Mouse (Mus musculus) heart, adult 11 months (tissue): ENCODE results near the gene Cdc14a.
A peak's percentile ranks its signal among the peaks of the same experiment; 100 is the strongest.

Experiments
- DNase-seq: peaks from one replicate; pipeline ENCODE4 v3.0.0; 2022

The Cdc14a gene

DNA sequence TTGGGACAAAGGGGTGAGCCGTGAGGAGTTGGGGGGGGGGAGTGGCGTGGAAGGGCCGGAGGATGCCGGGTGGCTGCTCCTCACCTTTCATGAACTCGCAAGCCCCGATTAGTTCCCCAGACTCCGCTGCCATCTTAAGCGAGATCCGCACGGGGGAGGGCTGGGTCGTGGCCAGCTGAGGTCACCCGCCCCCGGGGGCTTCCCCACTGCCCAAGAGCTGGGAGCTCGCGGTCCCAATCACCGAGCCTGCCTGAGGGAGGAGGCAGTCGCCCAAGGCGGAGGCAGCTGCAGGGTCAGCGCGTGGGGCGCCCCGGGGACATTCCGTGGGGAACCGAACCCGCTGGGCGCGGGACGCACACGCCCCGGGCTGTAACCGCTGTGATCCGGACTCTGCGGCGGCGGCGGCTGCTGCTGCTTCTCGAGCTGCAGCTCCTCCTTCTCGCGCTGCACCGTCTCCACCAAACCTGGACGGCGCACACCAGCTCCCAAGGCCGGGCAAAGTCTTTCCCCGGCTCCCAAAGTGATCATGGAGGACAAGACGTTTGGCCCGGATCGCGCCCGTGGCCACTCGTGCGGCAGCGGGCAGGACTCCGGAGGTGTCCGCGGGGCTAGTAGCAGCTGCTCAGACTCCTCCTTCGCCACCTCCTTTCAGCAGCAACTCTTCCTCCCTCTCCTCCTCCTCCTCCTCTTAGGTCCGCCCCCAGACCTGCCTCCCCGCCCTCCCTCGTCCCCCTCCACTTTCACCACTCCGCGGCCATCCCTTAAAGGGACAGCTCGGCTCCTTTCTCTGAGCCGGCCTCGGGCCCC, at the start of gene Cdc14a:
Gene Cdc14a (minus strand): TSS at position 680 of the 807 bp plus-strand sequence.
- peak; percentile 96 for DNase-seq

DNA sequence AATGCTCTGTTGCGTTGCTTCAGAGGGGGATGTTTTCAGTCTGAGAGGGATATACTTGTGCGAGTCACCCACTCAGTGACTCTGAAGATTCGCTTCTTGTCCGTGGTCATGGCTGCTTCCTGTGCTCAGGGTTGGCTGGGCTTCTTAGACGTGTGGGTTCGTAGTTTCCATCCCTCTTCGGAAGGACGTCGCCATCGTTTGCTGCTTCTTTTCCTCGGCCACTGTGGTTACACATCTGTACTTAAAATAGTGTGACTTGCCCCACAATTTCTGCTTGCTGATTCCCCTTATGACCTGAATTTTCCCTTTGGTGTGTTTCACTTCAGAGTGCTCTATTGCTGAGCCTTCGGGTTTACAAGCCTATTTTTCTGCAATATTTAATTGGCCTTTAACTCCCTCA, 41.9 kb upstream of the Cdc14a start:
- DNase-seq = peak; percentile 29

DNA sequence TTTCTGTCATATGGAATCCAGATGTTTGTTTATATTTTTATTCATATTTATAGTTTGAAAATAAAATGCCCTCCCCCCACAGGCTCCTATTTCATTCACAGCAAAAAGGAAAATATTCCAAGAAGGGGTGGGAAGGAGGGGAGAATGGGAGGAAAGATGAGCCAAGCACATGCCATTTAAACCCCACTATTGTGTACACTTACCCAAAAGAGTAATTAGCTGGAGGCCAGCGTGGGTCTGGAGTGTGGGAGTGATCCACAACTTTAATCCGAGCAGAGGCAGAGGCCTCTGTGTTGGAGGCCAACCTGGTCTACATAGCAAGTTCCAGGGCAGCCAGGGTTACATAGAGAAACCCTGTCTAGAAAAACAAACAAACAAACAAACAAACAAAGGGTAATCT, 40.5 kb upstream of the Cdc14a start:
- peak; percentile 40 for DNase-seq

GRCm38 (mm10) chr3:116461053-116461452, 37.2 kb upstream of the Cdc14a start:
- no peak for DNase-seq

DNA sequence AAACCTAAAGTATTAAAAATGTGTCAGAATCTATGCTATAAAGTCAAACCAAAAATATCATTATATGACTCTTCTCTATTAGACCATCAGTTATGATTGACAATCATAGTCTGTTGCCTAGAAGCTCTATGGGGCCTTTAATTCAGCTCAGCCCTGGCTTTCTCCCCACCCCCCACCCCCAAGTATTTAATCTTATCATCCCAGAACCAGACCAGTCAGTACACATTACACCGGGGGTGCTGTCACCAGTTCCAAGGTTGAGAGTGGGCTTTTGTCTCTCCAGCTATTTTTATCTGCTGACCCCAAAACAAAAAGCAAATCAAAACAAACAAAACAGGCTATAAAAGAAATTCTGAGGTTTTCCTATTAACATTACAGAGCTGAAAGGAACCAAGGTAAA, 30.7 kb upstream of the Cdc14a start:
- DNase-seq = no peak

DNA sequence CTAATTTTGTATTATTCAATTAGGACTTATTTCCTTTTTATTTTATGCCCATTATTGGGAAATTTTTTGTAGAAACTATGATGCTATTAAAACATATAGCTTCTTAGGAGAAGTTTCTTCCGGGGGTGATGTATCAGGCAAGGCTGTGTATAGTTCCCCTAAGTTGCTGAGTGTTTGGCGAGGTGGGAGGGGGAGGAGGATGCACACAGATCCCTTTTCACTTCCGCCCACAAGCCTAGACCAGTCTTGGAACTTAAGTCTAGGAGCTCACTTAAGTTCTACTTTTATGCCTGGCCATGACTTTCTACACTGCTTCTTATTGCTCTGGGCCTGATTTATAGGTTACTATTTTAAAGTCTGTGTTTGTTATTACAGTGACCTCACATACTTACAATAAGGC, 26.9 kb upstream of the Cdc14a start:
- DNase-seq = peak; percentile 24

- peak; percentile 68 for DNase-seq
Measured at GRCm38 (mm10) chr3:116444327-116444726, 20.5 kb upstream of the Cdc14a start.

DNA sequence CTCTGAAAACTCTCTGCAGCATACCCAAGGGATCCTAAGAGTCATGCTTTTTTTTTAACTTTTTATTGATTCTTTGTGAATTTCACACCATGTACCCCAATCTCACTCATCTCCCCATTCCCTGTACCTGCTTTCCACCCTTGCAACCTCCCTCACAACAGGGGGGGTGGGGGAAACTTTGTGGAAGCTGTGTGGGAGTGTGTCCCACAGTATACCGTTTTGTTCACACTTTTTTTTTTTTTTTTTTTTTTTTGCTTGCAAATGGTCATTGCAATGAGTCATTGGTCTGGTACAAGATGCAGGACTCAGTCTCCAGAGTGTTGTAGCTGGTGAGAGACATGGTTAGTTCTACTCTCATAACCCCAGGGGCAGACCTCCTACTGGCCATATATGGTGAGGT, 19.0 kb upstream of the Cdc14a start:
- no peak for DNase-seq

DNA sequence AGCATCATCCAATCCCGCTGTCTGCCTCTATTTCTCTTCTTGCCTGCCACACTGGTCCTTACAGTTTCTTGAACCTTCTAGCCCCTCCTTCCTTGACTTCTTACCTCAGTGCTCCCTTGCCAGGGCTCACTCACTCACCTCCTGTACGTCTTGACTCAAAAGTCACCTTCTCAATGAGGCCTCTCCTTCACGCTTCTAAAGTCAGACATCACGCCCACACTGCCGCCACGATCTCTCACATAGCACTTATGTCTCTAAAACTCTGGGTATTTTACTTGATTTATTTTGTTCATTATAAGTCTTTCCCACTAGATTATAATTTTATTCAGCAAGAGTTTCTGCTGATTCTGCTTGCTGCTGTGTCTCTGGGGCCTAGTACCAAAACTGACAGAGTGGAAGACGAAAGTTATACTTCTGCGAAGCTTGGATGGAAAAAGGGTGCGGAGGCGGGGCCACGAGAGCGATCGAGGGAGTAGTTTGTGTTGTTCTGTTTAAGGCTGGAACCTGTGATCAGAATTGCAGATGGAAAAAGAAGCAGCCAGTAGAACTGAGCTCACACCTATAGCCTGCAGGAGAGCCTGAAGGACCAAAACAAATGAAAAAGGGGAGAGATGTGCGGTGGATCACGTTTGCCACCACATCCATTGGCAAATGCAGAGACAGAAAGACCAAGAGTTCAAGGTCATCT, 17.8 kb upstream of the Cdc14a start:
- DNase-seq = peak; percentile 70

DNA sequence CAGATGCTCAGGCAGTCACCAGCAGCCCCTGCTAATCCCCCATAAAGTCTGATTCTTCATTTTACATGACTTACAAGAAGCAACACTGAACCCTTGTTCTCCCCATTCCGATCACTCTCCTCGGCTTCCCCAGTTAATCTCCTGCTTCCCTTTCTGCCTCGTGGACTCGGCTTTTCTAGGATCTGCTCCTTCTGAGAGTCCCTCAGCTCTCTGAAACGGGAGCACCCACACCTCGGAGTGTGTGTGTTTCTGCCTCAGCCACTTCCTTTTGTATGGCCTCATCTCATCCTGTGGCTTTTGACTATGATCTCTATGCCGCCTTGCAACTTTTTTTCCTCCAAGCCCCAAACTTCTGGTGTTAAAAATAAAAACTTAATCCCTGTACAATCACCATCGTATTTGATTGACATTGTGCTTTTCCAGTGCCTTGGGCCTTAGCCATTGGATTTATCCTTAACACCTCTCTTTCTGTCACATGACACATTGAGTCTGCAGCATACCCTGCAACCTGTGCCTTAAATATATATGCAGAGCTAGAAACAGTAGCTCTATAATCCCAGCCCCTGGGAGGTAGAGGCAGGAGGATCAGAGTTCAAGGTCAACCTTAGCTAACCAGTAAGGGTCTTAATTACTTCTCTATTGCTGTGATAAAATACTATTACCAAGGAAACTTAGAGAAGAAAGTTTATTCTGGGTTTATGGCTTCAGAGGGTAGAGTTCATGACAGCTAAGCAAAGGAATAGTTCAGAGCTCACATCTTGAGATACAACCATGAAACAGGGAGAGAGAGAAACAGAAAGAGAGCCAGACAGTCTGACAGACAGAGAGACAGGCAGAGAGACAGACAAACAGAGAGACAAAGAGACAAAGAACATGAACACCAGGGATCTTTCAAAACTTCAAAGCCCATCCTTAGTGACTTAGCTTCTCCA, 16.5 kb upstream of the Cdc14a start:
- peak; percentile 67 for DNase-seq

DNA sequence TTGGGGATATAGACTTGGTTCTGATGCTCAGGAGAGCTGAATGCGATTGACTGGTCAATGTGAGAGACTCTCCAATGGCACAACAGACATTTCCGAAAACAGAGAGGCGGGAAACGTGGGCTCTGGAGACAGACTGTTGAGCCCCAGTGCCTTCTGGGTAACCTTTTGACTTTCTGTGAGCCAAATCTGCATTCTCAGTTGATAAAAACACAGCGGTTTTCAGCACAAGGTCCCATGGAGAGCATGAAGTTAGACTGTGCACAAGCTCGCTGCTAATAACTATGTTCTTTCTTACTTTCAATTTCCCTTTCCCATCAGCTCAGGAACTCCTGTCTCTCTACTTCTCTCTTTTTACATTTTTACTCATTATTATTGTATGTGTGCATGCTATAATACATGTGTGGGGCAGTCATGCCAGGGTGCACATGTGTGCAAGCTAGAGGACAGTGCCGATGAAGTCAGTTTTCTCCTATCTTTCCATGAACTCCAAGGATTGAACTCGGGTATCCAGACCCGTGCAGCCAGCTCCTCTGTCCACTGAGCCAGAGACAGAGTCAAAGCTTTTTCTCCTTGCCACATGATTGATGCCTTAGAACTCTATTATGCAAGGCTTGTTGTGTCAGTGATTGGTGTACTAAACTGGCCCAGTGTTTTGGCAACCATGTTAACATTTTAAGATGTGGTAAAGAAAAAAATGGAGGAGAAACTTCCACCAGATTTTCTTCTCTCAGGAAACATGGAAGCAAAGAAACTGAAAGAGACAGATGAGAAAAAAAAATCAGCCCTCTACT, 13.2 kb upstream of the Cdc14a start:
- peak; percentile 71 for DNase-seq

- peak; percentile 45 for DNase-seq
Measured at GRCm38 (mm10) chr3:116436113-116436512, 12.3 kb upstream of the Cdc14a start.

DNA sequence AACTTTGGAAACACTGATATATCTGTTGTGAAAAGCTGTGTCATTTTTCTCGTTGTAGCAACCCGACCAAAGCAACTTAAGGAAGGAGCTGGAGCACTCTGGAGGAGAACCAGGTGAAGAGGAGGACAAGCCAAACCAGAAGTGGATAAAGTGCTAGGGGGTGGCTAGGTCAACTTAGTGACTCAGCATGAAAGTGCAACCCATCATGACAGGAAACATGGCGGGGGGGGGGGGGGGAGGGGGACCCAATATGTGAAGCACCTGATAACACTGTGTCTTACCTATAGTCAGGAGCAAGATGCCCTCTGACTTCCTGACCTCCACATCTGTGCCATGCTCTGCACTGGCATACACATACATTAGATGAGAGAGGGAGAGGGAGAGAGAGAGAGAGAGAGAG, 10.9 kb upstream of the Cdc14a start:
- DNase-seq = peak; percentile 46

DNA sequence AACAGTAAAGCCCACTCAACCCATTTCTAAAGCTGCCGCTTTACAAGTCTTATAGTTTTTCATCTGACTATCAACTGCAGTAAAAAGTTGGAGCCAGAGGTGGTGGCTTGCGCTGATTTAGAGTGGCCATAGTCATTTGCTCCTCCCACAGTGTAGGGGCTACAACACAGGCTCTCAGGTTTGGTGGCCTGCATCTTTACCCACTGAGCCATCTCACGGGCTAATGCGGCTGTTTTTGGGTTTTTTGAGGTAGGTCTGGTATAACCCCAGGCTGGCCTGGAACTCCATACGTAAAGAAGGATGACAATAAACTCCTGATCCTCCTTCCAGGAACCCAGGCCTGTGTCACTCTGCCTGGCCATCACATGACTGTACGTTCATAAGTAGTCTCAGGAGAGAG, 2.1 kb upstream of the Cdc14a start:
- DNase-seq = peak; percentile 82

GRCm38 (mm10) chr3:116424973-116425284, 1.1 kb upstream of the Cdc14a start:
- peak; percentile 99 for DNase-seq

DNA sequence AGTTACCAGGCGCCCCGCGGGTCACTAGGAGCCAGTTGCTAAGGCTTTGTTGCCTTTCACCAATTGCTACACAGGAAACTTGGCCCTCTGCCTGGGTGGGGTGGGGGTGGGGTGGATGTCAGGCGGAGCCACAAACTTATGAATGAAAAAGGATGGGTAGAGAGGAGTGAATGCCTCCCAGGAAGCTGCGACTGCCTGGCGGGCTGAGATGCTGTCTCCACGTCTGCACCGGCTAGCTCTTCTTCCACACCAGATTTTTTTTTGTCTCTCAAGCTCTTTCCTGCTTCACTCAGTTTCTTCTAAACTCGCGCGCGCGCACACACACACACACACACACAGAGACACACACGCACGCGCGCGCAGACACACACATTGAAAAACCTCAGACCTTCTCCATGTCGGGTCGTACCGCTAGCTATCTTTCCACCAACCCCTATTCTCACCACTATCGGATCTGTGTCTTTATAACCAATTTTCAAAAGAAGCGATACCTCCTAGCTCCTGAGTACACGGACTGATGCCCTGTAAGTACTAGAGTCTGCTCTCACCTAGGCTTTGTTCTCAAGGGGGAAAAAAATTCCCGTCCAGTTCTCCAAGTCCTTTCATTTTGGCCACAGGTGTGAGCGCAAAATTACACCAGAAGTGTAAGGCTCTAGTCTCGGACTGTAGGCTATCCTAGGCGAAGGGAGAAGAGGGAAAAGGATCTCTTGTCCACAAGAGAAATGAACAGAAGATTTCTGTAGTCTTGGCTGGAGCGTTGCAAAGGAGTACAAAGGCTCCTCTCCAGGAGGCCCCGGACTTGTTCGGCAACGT, 534 bp upstream of the Cdc14a start:
- peak; percentile 99 for DNase-seq

GRCm38 (mm10) chr3:116422795-116423352, 958 bp downstream of the Cdc14a start:
- peak; percentile 94 for DNase-seq

GRCm38 (mm10) chr3:116422074-116422473, 1.8 kb downstream of the Cdc14a start:
- peak; percentile 61 for DNase-seq

DNA sequence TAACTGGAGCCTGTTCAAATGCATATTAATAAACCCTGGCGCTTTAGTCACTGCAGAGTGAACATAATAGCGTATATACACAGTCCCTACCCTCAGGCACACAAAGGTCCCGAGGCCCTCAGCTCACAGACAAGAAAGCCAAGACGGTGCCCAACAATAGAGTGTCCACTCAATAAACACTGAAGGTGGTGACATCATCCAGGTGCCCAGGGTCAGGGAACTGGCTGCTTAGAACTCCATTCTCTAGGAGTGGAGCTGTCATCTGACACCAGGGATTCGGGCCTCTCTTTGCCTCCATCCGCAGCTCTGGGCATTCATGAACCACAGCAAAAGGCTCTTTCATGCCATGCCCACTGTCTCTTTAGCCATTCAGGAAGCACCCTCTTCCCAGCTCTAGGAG, 2.7 kb downstream of the Cdc14a start:
- DNase-seq = peak; percentile 66

DNA sequence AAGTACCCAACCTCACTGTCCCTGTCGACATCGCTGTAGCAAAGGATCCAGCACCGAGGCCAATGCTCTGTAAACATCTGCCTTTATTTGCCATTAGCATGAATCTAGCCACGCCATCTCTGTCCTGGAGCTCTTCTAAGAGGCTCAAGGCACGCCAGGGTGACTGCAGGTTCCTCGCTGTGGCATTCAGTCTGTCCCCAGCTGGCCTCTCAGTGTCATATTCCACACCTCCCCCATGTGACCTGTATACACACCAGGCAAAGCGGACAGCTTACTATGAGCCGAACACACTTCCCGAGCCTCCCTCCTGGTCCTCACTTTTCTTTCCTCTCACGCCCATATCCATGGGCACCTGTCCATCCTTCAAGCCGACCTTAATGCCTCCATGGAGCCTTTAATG, 4.0 kb downstream of the Cdc14a start:
- DNase-seq = peak; percentile 82

- peak; percentile 70 for DNase-seq
Measured at GRCm38 (mm10) chr3:116414451-116414860, 9.4 kb downstream of the Cdc14a start.
